Mouse (Mus musculus) gastrocnemius, adult 2 months (tissue): ENCODE results near the gene Nfkb2. TPM values are rescaled to one million over a fixed set of nuclear protein-coding genes. Genes with fewer than 3 reads are reported as not detected.

ENCODE experiments used
- DNase-seq: peaks from one replicate; pipeline ENCODE4 v3.0.0; 2022
- H3K27ac ChIP-seq: fragments of 200-600 bp; 2 replicates; pipeline ENCODE4 v1.8.1; 2022; ENCODE audit warnings: mild to moderate bottlenecking
- H3K4me3 ChIP-seq: fragments of 200-600 bp; 2 replicates; pipeline ENCODE4 v1.8.1; 2022; ENCODE audit warnings: mild to moderate bottlenecking, moderate library complexity
- CTCF ChIP-seq: fragments of 200-600 bp; IDR thresholded peaks from 2 replicates; pipeline ENCODE4 v1.8.1; 2022; ENCODE audit warnings: antibody characterized with exemption, mild to moderate bottlenecking, moderate library complexity
- intact Hi-C: fragments of 180-260 bp; cut with DNase I; formaldehyde crosslinking; loops from one replicate; pipeline ENCODE4 v1.15.1; 2025
- total RNA-seq, 2 experiments: library from RNA; stranded (reverse); gene quantifications; 2 replicates each; pipeline ENCODE4 v1.2.3; 2021

The Nfkb2 gene
- total RNA-seq, 2 experiments from 2014 or later = 8.2 to 8.5 TPM

GRCm38 (mm10) chr19:46328081-46329030 is 24.2 kb downstream of the Nfkb2 start, which contains the start of gene Fbxl15:
Gene Fbxl15, plus strand, starts transcription at chr19:46328184.
- peak; percentile 96 for DNase-seq
- intact Hi-C loops = no loop called here
- TF ChIP-seq CTCF = no peak; the same call in 1 of the 2 replicates
- Histone ChIP-seq H3K4me3 (peak within 1 kb of the TSS; percentile 75), H3K27ac (peak within 1 kb of the TSS; percentile 95)

GRCm38 (mm10) chr19:46329031-46329641 is 25.0 kb downstream of the Nfkb2 start:
- Histone ChIP-seq H3K4me3 (peak overlapping the region; percentile 75), H3K27ac (peak overlapping the region; percentile 95)
- no peak for DNase-seq
- intact Hi-C loops = no loop called here
- TF ChIP-seq CTCF = no peak

- intact Hi-C loops = loop anchor here (10.0 kb wide), 1 partner anchor 115 kb away; no protein-coding TSS in a partner anchor
- DNase-seq = peak; percentile 88
- Histone ChIP-seq H3K27ac (0 out of 2 replicates have a peak overlapping the region, but pooled peaks have one; percentile 36), H3K4me3 (peak overlapping the region; percentile 21)
- peak; percentile 91 for TF ChIP-seq CTCF
These were observed 25.8 kb downstream of the Nfkb2 start for GRCm38 (mm10) chr19:46329951-46330350.

GRCm38 (mm10) chr19:46330696-46331095 is 26.6 kb downstream of the Nfkb2 start:
- Histone ChIP-seq H3K27ac (no peak overlapping the region), H3K4me3 (no peak overlapping the region)
- TF ChIP-seq CTCF = no peak
- intact Hi-C loops = loop anchor here (10.0 kb wide), 1 partner anchor 114 kb away; no protein-coding TSS in a partner anchor
- DNase-seq = no peak

GRCm38 (mm10) chr19:46331326-46331725 is 27.2 kb downstream of the Nfkb2 start:
- DNase-seq = no peak
- Histone ChIP-seq H3K4me3 (no peak overlapping the region), H3K27ac (no peak overlapping the region)
- intact Hi-C loops = loop anchor here (10.0 kb wide), 1 partner anchor 113 kb away; no protein-coding TSS in a partner anchor
- TF ChIP-seq CTCF = no peak

- intact Hi-C loops = loop anchor here (10.0 kb wide), 1 partner anchor 113 kb away; no protein-coding TSS in a partner anchor
- no peak overlapping the region for H3K27ac ChIP-seq
- no peak overlapping the region for H3K4me3 ChIP-seq
- no peak for DNase-seq
- TF ChIP-seq CTCF = no peak
These were observed 27.8 kb downstream of the Nfkb2 start for GRCm38 (mm10) chr19:46331936-46332335.

- TF ChIP-seq CTCF = no peak
- intact Hi-C loops = loop anchor here (10.0 kb wide), 1 partner anchor 112 kb away; no protein-coding TSS in a partner anchor
- no peak for DNase-seq
- Histone ChIP-seq H3K27ac (no peak overlapping the region), H3K4me3 (no peak overlapping the region)
These were observed 28.7 kb downstream of the Nfkb2 start for GRCm38 (mm10) chr19:46332721-46333339.

- DNase-seq = no peak
- intact Hi-C loops = loop anchor here (10.0 kb wide), 1 partner anchor 111 kb away; no protein-coding TSS in a partner anchor
- no peak for TF ChIP-seq CTCF
- Histone ChIP-seq H3K27ac (no peak overlapping the region), H3K4me3 (no peak overlapping the region)
These were observed 29.8 kb downstream of the Nfkb2 start for GRCm38 (mm10) chr19:46333906-46334305.

GRCm38 (mm10) chr19:46337719-46338330 is 33.7 kb downstream of the Nfkb2 start:
- intact Hi-C loops = loop anchor here (2.0 to 10.0 kb wide), 2 partner anchors 19 to 107 kb away; no protein-coding TSS in a partner anchor
- Histone ChIP-seq H3K4me3 (peak overlapping the region; percentile 83), H3K27ac (peak overlapping the region; percentile 93)
- no peak for TF ChIP-seq CTCF
- no peak for DNase-seq

- H3K4me3 ChIP-seq = peak within 1 kb of the TSS; percentile 83
- peak within 1 kb of the TSS; percentile 93 for H3K27ac ChIP-seq
- peak; percentile 80 for TF ChIP-seq CTCF
- intact Hi-C loops = loop anchor here (2.0 to 10.0 kb wide), 2 partner anchors 18 to 106 kb away; no protein-coding TSS in a partner anchor
- peak; percentile 95 for DNase-seq
These were observed 34.3 kb downstream of the Nfkb2 start, which contains the start of gene Cuedc2 for GRCm38 (mm10) chr19:46338331-46338936. Gene Cuedc2, minus strand, starts transcription at chr19:46338702.

GRCm38 (mm10) chr19:46338942-46339286 is 34.8 kb downstream of the Nfkb2 start:
- intact Hi-C loops = loop anchor here (2.0 to 10.0 kb wide), 2 partner anchors 18 to 106 kb away; no protein-coding TSS in a partner anchor
- H3K4me3 ChIP-seq = peak overlapping the region; percentile 83
- TF ChIP-seq CTCF = no peak
- DNase-seq = no peak
- peak overlapping the region; percentile 93 for H3K27ac ChIP-seq
